Mouse (Mus musculus) left cerebral cortex, adult 8-10 months (tissue): ENCODE measurements around the gene Mapt. TPM values are rescaled to one million over a fixed set of nuclear protein-coding genes. Genes with fewer than 3 reads are reported as not detected.

ENCODE experiments used
- DNase-seq, 2 experiments: peaks; one replicate each; pipeline ENCODE4 v3.0.0; 2022; ENCODE audit warnings: low spot score in 2 of 2
- total RNA-seq, 4 experiments: library from RNA; stranded (reverse); gene quantifications; 2 replicates each; pipeline ENCODE4 v1.2.4; 2022

The Mapt gene
- total RNA-seq, 4 experiments from 2014 or later: 361 to 377 (median 364) TPM

DNA sequence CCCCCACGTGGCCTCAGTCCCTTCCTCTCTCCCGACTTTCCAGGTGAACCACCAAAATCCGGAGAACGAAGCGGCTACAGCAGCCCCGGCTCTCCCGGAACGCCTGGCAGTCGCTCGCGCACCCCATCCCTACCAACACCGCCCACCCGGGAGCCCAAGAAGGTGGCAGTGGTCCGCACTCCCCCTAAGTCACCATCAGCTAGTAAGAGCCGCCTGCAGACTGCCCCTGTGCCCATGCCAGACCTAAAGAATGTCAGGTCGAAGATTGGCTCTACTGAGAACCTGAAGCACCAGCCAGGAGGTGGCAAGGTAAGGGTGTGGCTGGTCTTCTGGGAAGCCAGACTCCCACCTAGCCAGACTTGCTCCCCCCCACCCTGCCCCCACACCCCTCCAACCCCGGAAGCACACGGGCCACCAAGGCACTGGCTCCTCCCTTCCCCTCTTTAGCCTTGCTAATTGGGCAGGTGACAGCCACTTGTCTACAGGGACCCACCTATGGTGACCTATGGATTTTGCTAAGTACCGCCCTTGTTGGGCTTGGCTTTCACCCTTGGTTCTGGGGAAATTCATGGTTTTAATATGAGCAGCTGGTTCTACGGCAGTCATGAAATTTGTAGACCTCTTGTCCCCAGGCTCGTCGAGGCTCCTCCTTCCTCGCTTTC, 79.2 kb downstream of the Mapt start:
- DNase-seq: no peak

DNA sequence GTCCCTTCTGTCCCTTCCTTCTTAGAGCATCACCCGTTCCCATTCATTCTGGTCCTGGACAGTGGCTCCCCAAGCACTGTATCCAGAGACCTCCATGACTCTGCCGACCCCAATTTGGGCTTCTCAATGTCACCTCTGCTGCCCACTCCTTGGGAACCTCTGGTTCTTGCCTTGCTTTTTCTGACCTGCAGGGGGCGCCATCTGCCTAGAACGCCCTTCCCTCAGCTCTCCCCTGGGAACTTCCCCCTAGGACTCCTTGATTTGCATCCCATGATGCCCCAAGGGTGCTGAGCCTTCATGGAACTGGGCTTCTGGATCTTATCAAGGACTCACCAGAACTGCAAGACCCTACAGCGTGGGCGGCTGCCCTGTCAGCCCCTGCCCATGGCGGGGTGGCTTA, 80.5 kb downstream of the Mapt start:
- no peak for DNase-seq

DNA sequence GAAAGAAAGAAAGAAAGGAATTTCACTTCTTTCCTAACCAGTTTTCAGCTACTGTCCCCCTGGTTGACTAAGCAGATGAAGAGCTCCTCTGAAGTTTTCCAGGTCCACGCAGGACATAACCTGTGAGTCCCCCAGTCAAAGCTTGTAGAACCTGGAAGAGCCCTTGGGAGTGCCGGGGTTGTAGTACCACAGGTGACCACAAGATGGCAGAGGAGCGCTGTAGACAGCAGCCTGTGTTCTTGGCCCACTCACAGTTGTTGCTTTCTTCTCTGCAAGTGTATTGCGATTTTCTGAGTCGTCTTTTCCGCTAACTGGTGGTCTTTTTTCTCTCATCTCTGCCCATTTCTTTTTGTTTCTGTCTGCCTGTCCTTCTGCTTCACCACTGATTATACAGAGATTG, 84.5 kb downstream of the Mapt start:
- peak in 1 of 2 experiments; percentile 60 for DNase-seq

DNA sequence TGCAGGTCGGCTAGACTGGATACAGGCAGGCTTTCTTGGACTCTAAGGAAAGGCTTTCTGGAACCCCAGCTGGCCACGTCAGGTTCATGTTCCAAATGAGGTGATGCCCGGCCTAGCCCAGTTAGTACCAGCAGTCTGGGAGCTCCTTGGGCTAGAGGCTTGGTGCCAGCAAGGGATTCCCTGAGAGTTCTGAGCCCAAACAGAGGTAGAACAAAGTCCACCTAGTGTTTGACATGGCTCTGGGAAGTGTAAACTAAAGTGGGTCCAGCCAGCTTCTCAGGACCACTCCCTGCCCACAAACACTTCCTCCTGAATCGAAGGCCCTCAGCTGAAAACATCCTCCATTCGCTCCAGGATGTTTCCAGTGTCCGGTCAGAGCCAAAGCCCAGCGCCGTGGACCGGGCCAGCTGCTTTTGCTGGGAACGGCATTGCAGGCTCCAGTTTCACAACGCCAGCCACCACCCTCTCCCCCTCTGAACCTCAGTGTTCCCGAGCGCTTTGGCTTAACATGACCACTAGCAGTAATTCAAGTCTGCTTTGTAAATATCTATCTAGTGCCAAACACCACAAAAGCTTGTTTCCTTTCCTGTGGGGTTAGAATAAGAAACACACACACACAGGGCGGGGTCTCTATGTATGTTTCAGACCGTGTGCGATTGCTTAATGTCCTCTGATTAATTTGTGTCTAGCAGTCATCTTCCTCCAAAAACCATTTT, 85.7 kb downstream of the Mapt start:
- DNase-seq: no peak

DNA sequence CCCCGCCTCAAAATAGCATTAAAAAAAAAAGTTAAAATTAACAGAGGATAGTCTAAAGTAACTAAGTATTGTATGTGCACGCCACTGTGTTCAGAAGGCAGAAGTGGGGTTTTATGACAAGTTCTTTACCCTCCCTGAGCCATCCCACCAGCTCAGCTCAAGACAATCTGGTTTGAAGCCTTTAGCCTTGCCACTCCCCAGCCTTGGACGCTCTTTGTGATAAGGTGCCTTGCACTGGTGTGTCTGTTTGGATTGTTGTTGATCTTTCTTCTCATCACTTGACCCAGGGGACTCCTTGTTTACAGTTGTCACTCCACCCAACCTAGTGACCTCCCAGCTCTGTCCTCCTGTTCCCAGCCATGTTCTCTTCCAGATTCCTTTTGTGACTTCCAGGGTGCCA, 86.4 kb downstream of the Mapt start:
- DNase-seq: no peak

DNA sequence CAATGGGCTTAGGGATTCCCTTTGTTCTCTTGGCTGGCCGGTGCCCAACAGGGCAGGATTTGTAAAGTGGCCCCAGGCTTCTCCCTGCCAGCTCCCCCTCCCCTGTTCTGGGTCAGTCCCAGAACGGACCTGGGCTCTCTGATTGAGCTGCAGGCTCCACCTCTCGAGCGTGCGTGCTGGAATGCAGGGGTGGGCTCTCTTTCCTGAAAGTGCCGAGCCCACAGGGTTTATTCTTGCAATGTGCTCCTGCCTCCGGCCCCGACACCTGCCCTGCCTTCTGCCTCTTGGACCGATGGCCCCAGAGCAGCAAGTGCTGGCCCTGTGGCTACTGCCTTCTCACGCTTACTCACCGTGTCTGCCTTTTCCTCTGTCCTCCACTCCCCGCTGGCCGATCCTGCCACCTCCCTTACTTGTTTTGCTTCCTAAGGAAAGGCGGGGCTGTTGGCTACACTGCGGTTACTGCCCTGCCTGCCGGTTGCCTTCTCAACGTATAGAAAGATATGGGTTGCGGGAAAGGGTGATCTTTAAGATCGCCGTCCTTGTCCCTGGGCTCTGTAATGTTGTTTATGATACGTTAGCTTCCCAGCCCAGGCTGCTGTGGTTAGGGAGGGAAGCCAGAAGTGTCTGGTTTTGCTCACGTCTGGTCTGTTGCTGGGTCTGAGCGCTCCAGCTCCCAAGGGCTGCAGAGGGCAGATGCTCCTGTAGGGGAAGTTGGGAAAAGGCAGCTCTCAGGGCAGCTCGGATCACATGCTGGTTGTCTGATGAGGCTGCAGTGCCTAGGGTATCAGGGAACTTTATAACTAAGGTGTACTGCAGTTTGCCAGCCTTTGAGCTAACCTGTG, 88.0 kb downstream of the Mapt start:
- no peak for DNase-seq

DNA sequence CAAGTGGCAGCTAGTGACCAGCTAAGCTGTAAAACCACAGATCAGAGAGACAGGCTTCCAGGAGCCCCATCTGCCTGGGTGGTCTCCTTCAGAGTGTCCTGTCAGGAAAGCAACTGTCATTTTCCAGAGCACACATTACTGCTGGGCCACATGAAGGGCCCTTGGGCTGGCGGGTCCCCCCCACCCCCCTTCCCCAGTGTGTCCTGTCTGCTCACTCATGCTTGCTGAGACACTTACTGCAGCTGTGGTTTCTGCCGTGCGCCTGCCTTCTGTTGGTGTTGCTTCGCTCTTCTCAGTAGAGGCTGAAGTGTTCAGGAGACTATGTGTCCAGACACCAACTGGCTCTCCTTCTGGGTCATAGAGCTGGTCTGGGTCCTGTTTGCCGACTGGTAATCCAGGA, 89.3 kb downstream of the Mapt start:
- no peak for DNase-seq

DNA sequence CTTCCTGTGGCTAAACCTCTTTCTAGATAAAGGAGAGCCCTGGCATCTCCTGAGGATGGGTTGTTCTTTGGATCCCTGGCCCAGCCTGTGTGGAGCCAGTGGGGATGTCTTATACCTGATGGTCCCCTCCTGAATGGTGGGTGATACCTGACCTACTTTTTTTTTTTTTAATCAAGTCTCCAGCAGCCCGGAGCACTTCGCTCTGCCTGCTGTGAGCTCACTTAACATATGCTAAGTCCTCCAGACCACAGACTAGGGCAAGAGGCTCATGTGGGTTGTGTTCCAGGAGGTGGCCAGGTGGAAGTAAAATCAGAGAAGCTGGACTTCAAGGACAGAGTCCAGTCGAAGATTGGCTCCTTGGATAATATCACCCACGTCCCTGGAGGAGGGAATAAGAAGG, 91.0 kb downstream of the Mapt start:
- no peak for DNase-seq

DNA sequence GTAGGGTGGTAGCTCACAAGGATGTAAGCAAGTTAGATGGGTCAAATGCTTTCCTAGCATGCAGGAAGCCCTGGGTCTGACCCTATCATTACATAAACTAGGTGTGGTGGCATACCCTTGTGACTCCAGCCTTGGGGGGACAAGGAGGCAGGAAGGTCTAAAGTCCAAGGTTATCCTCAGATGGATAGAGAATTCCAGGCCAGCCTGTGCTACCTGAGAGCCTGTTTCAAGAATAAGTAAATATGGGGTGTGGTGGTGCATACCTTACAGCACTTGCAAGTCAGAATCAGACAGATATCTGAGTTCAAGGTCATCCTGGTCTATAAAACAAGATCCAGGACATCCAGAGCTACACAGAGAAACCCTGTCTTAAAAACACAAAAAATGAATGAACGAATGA, 96.3 kb downstream of the Mapt start:
- no peak for DNase-seq

DNA sequence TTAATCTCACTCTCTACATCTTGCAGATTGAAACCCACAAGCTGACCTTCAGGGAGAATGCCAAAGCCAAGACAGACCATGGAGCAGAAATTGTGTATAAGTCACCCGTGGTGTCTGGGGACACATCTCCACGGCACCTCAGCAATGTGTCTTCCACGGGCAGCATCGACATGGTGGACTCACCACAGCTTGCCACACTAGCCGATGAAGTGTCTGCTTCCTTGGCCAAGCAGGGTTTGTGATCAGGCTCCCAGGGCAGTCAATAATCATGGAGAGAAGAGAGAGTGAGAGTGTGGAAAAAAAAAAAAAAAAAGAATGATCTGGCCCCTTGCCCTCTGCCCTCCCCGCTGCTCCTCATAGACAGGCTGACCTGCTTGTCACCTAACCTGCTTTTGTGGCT, 96.8 kb downstream of the Mapt start:
- DNase-seq: no peak

DNA sequence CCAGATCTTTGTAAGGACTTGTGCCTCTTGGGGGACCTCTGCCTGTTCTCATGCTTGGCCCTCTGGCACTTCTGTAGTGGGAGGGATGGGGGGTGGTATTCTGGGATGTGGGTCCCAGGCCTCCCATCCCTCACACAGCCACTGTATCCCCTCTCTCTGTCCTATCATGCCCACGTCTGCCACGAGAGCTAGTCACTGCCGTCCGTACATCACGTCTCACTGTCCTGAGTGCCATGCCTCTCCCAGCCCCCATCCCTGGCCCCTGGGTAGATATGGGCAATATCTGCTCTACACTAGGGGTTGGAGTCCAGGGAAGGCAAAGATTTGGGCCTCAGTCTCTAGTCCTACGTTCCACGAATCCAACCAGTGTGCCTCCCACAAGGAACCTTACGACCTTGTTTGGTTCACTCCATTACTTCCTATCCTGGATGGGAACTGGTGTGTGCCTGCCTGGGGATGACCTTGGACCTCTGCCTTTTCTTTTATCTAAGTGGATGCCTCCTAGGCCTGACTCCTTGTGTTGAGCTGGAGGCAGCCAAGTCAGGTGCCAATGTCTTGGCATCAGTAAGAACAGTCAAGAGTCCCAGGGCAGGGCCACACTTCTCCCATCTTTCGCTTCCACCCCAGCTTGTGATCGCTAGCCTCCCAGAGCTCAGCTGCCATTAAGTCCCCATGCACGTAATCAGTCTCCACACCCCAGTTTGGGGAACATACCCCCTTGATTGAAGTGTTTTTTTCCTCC, 98.2 kb downstream of the Mapt start:
- no peak for DNase-seq

DNA sequence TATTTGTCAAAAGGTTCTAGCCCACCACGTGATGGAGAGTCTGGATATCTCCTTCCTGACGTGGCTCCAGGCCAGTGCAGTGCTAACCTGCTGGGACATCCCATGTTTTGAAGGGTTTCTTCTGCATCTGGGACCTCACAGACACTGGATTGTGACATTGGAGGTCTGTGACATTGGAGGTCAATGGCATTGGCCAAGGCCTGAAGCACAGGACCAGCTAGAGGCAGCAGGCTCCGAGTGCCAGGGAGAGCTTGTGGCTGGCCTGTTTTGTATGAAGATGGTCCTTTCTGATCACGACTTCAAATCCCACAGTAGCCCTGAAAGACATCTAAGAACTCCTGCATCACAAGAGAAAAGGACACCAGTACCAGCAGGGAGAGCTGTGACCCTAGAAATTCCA, 99.0 kb downstream of the Mapt start:
- DNase-seq: no peak

DNA sequence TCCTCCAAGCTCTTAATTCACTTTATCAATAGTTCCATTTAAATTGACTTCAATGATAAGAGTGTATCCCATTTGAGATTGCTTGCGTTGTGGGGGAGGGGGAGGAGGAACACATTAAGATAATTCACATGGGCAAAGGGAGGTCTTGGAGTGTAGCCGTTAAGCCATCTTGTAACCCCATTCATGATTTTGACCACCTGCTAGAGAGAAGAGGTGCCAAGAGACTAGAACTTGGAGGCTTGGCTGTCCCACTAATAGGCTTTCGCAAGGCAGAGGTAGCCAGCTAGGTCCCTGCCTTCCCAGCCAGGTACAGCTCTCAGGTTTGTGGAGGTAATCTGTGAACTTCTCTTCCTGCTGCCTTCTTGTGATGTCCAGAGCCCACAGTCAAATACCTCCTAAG, 100.0 kb downstream of the Mapt start:
- DNase-seq: no peak

DNA sequence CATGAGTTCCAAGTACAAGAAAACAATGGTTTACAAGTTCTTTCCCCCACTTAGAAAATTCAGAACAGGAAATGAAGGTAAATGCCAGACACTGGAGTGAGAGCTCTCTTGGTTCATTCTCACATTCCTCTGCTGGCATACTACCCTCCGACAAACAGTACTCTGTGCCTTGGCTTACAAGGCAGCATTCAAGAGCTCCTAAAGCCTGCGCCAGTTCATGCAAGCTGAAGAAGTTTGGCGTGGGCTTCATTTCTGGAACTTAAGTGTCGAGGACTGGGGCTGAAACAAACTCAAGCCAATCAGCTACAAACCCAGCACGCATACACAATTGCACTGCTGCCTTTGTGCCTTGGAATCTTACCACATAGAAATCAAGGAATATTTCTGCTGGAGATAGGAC, 100.9 kb downstream of the Mapt start:
- DNase-seq: no peak

DNA sequence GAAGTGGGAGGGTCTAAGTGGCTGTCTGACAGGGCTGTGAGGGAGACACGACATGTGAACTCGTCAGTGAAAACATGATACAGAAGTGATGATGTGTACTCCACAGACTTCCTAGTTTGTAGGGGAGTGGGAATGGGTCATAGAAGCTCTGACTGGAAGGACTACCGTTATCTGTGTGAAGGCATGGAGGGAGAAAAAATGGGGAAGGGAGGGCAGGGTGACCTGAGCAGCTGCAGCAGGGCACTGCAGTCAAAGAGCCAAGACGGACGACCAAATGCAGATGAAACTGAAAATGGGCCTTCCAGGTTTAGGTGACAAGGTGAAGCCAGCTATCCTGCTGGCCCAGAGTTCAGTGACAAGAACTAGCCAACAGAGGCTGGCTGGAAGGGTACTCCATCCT, 102.9 kb downstream of the Mapt start:
- DNase-seq: no peak

DNA sequence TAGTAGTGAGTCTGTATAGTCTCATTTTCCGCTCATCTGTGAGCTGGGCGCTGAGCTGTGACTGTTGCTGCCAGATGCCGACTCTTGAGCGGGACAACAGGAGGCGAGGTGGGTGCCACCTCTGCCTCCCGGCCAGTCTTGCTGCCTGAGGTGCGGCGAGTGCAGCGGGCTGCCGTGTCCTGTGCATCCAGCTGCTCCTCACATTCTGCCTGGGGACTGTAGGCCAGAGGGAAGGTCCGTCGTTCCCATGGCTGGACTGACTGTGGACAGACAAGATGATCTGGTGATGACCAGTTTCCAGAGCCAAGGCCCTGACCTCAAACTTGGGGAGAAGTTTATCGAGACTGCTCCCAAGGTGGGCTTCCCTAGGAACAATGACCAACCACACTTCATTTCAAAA, 103.8 kb downstream of the Mapt start:
- no peak for DNase-seq

DNA sequence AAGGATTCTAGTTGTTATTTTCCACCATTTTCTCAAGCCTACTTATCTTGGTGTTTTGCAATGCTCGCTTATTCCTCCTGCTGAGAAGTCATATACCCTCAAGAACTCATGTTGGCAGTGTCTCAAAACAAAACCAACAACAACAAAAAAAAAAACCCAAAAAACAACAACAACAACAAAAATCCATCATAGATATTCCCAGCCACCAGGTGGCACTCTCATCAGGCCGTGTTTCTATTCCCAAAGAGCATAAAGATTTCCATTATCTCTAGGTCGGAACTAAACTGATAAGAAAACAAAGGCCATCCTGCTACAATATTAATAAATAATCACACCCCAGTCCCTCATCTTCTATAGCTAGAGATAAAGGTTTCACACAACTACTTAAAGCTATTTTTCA, 115.7 kb downstream of the Mapt start:
- no peak for DNase-seq

DNA sequence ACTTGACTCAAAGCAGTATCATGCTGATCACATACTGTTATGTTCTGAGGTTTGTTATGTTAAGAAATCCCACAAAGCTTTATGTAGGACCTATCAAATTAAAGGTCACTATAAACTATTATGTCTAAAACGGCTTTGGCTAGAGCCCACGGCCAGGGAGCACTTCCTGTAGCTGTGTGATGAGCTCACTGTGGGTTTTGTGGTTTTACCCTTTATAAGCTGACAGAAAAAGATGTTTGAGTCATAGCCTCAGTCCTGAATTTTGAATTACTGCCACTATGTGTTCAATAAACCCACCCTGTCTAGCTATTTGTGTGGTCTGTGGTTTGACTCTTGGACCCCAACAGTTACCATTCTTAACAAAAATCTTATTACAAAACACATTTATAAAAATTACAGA, 130.6 kb downstream of the Mapt start:
- no peak for DNase-seq

DNA sequence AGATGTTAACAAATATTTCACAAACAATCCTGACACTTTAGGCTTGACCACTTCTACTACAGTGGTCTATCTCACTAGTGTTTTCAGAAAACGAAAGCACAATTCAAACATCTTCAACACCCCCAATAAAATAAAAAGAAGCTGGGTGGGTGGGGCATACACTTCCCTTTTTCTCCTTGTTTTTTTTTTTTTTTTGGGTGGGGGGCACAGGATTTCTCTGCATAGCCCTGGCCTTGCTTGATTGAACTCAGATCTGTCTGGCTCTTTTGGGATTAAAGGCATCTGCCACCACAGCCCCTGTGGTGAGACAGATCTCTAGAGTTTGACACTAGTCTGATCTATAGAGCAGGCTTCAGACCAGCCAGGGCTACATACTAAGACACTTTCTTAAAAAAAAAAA, 131.5 kb downstream of the Mapt start:
- DNase-seq: no peak

DNA sequence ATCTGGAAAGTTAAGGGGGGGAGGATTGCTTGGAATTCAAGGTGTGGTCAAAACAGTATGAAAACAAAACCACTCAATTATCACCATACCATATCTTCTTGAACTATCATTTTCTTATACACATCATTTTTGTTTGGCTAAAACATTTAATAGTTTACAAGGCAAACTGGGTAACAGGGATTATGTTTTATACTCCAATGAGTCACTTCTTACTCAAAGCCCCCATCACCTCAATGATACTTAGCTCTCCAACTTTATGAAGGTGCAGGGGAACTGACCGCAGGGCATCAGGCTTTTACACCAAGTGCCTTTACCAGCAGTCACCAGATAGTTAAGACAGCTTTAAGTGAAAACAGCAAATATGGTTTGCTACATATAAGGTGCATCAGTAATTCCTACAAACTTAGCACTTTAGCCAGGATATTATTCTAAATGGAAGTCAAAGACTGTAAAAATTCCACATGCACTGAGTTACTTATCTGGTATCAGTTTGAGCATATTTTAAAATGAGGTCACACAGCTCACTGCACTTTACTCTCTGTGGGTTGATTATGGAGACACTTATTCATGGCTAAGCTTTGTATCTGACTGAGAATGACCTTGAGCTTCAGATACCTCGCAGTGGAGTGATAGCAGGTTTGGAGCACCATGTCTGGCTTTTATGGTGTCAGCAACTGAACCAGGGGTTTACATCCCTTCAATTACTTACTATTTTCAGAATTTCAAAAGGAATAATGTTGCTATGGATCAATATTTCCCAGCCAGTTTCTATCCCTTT, 132.8 kb downstream of the Mapt start:
- DNase-seq: no peak
